In genomic region chr3:21958595-21959286, GRCm38 (mm10) we compare ENCODE assay signal across 28 mouse cellular contexts.
A peak's percentile ranks its signal among the peaks of the same experiment; 100 is the strongest.
DNase-seq lines count a peak whose midpoint lies in the region; ATAC-seq and TF ChIP-seq lines count a peak whose summit lies in the region.
"Had no signal": no experiment of that assay in that cellular context is flagged by ENCODE, and none has a peak within 500 bp of the region (broad histone marks: within the 10 kb centered on the region; RNA-seq: fewer than 3 reads in every experiment).

No protein-coding gene starts in this region.

- no peak overlapping the region for H3K9ac ChIP-seq in heart, adult 2 months (ENCODE audit: low read depth, low read length)
- H3K9ac ChIP-seq in lung, postnatal 0 days (replicated peaks; ENCODE audit: low read depth) = no peak overlapping the region
- H3K9ac ChIP-seq: embryonic facial prominence, embryonic 15.5 days; forebrain, embryonic 15.5 days; hindbrain, embryonic 14.5 days; kidney, embryonic 15.5 days; limb, embryonic 12.5 days; stomach, embryonic 15.5 days had no signal

- H3K27ac ChIP-seq in heart, adult 2 months = peak overlapping the region; percentile 15
- no peak overlapping the region for H3K27ac ChIP-seq in lung, postnatal 0 days (ENCODE audit: low read length)
- H3K27ac ChIP-seq: embryonic facial prominence, embryonic 15.5 days; forebrain, embryonic 15.5 days; hindbrain, embryonic 14.5 days; kidney, embryonic 15.5 days; limb, embryonic 12.5 days; midbrain, embryonic 10.5 days; stomach, embryonic 15.5 days had no signal

- intact Hi-C loops in heart, adult 2 months (cut with DNase I) = no loop called here

- H3K27me3 ChIP-seq in heart, adult 2 months (ENCODE audit: control insufficient read depth, insufficient read depth, low read length) = no peaks in the 10 kb centered on the region
- H3K27me3 ChIP-seq in lung, postnatal 0 days (replicated peaks; ENCODE audit: insufficient read depth, low read length) = no peaks in the 10 kb centered on the region
- H3K27me3 ChIP-seq: embryonic facial prominence, embryonic 15.5 days; forebrain, embryonic 15.5 days; kidney, embryonic 15.5 days; limb, embryonic 12.5 days; stomach, embryonic 15.5 days had no signal

- no peaks in the 10 kb centered on the region for H3K9me3 ChIP-seq in lung, postnatal 0 days (ENCODE audit: low read length)
- H3K9me3 ChIP-seq: embryonic facial prominence, embryonic 15.5 days; forebrain, embryonic 15.5 days; G1E; kidney, embryonic 15.5 days; limb, embryonic 12.5 days; midbrain, embryonic 10.5 days; stomach, embryonic 15.5 days had no signal

- peaks cover 19% of the 10 kb centered on the region for H3K4me1 ChIP-seq in heart, adult 2 months (ENCODE audit: control insufficient read depth, insufficient read depth, low read length)
- peaks cover 13% of the 10 kb centered on the region for H3K4me1 ChIP-seq in lung, postnatal 0 days (ENCODE audit: insufficient read depth, low read depth, low read length)

- ATAC-seq in lung, postnatal 0 days = peak; percentile 22; the same call in 1 of the 2 replicates
- peak; percentile 42 for ATAC-seq in granulocyte monocyte progenitor cell, adult 5-6 weeks (replicated peaks; ENCODE audit: poor library complexity, severe bottlenecking)
- peak; percentile 58 for ATAC-seq in megakaryocyte progenitor cell, adult 5-6 weeks (replicated peaks; ENCODE audit: poor library complexity)
- ATAC-seq: forebrain, embryonic 15.5 days; midbrain, embryonic 16.5 days had no signal

- H3K4me3 ChIP-seq in heart, adult 2 months = no peak overlapping the region
- H3K4me3 ChIP-seq in lung, postnatal 0 days (ENCODE audit: low read depth, low read length) = no peak overlapping the region
- H3K4me3 ChIP-seq: embryonic facial prominence, embryonic 15.5 days; forebrain, embryonic 15.5 days; kidney, embryonic 15.5 days; limb, embryonic 12.5 days; midbrain, embryonic 10.5 days; stomach, embryonic 15.5 days had no signal

- TF ChIP-seq POLR2A in heart, adult 2 months (IDR thresholded peaks at IDR 0.05; ENCODE audit: insufficient read depth, low read depth, low read length) = no peak

- H3K79me2 ChIP-seq in heart, adult 2 months (replicated peaks; ENCODE audit: control insufficient read depth, insufficient read depth, low read length) = no peaks in the 10 kb centered on the region

- TF ChIP-seq CTCF in heart, adult 2 months (IDR thresholded peaks at IDR 0.05) = no peak
- TF ChIP-seq CTCF in lung, postnatal 0 days (IDR thresholded peaks at IDR 0.05) = no peak

- no peak for DNase-seq in heart, adult 2 months
- no peak for DNase-seq in heart, adult 18-20 months
- peak; percentile 29 for DNase-seq in lung, postnatal 0 days (ENCODE audit: low spot score)
- no peak for DNase-seq in lung, adult 18-20 months
- DNase-seq in thymus, adult 18-20 months = no peak
- no peak for DNase-seq in MN1 (ENCODE audit: low spot score)
- DNase-seq: adrenal gland, postnatal 10 days; cerebellum, adult 8-10 months; cerebellum, postnatal 36 days; gastrocnemius, postnatal 36 days; heart, postnatal 4 days; kidney, postnatal 36 days; layer of hippocampus, postnatal 36 days; right cerebral cortex, adult 18-20 months; right cerebral cortex, postnatal 4 days; thymus, adult 2 months; thymus, postnatal 4 days had no signal

- TF ChIP-seq EP300 in heart, adult 2 months (IDR thresholded peaks at IDR 0.05; ENCODE audit: insufficient read depth, low read depth, low read length) = no peak
- no peak for TF ChIP-seq EP300 in lung, postnatal 0 days (IDR thresholded peaks at IDR 0.05)

- H3K4me2 ChIP-seq in lung, postnatal 0 days (replicated peaks; ENCODE audit: low read depth, low read length) = no peak overlapping the region
- H3K4me2 ChIP-seq: embryonic facial prominence, embryonic 15.5 days; forebrain, embryonic 15.5 days; hindbrain, embryonic 14.5 days; kidney, embryonic 15.5 days; limb, embryonic 12.5 days; stomach, embryonic 15.5 days had no signal

- WGBS in heart, adult 2 months = 71% methylated on average over 6 of the region's 6 CpGs
- 62% methylated on average over 6 of the region's 6 CpGs for WGBS in lung, postnatal 0 days

- H3K36me3 ChIP-seq in heart, adult 2 months (ENCODE audit: control insufficient read depth, insufficient read depth, low read length) = peaks cover 15% of the 10 kb centered on the region
- H3K36me3 ChIP-seq in lung, postnatal 0 days (ENCODE audit: insufficient read depth, low read length) = no peaks in the 10 kb centered on the region
- H3K36me3 ChIP-seq: embryonic facial prominence, embryonic 15.5 days; forebrain, embryonic 15.5 days; G1E; kidney, embryonic 15.5 days; limb, embryonic 12.5 days; midbrain, embryonic 10.5 days; stomach, embryonic 15.5 days had no signal
